Mouse (Mus musculus) cortical plate, adult 2 months (tissue): Measurements from ENCODE around the gene Arntl.

Source experiments
- CTCF ChIP-seq: fragments of 200-500 bp; IDR thresholded peaks from 2 replicates; pipeline ENCODE4 v1.5.1; 2011; ENCODE audit warnings: mild to moderate bottlenecking, control low read depth, low read length; ENCODE audit not compliant: insufficient read depth; ENCODE audit errors: extremely low read depth
- POLR2A ChIP-seq: fragments of 200-500 bp; IDR thresholded peaks from 2 replicates; pipeline ENCODE4 v1.6.1; 2011; ENCODE audit warnings: mild to moderate bottlenecking, low read length, control low read depth; ENCODE audit not compliant: insufficient read depth; ENCODE audit errors: extremely low read depth

- no peak for TF ChIP-seq CTCF
- TF ChIP-seq POLR2A: no peak
Observed at GRCm38 (mm10) chr7:113245144-113245543, 37.9 kb downstream of the Arntl start.
